Comparison of ENCODE assay signal across 23 mouse cellular contexts in the genomic region with DNA sequence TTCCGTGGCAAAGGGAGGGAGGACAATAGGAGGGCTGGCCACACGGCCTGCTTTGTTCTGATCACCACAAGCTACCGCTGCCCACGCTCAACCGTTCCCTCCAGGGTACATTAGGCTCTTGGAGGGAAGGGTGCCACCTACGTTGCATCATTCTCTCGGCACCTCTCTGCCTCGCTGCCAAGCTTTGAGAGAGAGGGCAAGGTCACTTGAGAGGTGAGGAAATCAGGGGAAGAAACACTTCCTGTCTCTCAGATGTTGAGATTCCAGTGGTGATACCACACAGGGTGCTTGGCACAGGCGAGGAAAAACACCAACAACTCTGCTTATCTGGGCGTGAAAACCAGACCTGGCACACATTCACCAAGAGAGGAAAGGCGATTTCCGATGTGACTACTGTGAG.
A peak's percentile ranks its signal among the peaks of the same experiment; 100 is the strongest.
DNase-seq lines count a peak whose midpoint lies in the region; ATAC-seq and TF ChIP-seq lines count a peak whose summit lies in the region.
"Had no signal": no experiment of that assay in that cellular context is flagged by ENCODE, and none has a peak within 500 bp of the region (broad histone marks: within the 10 kb centered on the region; RNA-seq: fewer than 3 reads in every experiment).

No protein-coding gene starts in this region.

- CTCF ChIA-PET in Patski (lab: Charles Lee): no interaction called here

- H3K36me3 ChIP-seq in lung, embryonic 16.5 days (ENCODE audit: control insufficient read depth, insufficient read depth, low read length): peaks cover 17% of the 10 kb centered on the region
- no peaks in the 10 kb centered on the region for H3K36me3 ChIP-seq in testis, adult 2 months (ENCODE audit: control insufficient read depth, insufficient read depth, low read length)
- H3K36me3 ChIP-seq: G1E had no signal

- in situ Hi-C loops in Patski (cut with MboI; ENCODE audit: low pct_unique_long_range_greater_than_20kb): no loop called here

- no peak overlapping the region for H3K9ac ChIP-seq in lung, embryonic 16.5 days (ENCODE audit: low read length)
- H3K9ac ChIP-seq: forebrain, embryonic 13.5 days; heart, embryonic 13.5 days; liver, postnatal 0 days; midbrain, embryonic 15.5 days had no signal

- DNase-seq in cerebellum, adult 11-12 months: peak; percentile 44
- no peak for DNase-seq in cerebellum, adult 8-10 months
- DNase-seq in Patski (ENCODE audit: low read depth, low spot score): peak; percentile 88
- DNase-seq in kidney, postnatal 25 days: no peak
- DNase-seq in spleen, postnatal 4 days (ENCODE audit: low spot score in 2 of 2): no peak
- DNase-seq: gastrocnemius, postnatal 10 days; heart, adult 11 months; heart, postnatal 36 days; kidney, adult 18-20 months; kidney, postnatal 10 days; left cerebral cortex, postnatal 4 days; liver, postnatal 0 days; right cerebral cortex, postnatal 25 days; thymus, postnatal 36 days had no signal

- no peak for TF ChIP-seq CTCF in Patski (IDR thresholded peaks at IDR 0.05)
- TF ChIP-seq CTCF in testis, adult 2 months (IDR thresholded peaks at IDR 0.05; ENCODE audit: control insufficient read depth, insufficient read depth, insufficient replicate concordance, low read depth, low read length): no peak

- no peaks in the 10 kb centered on the region for H3K9me3 ChIP-seq in lung, embryonic 16.5 days (ENCODE audit: control insufficient read depth, low read length)
- H3K9me3 ChIP-seq: forebrain, embryonic 13.5 days; heart, embryonic 13.5 days; midbrain, embryonic 15.5 days had no signal

- ATAC-seq in Patski: peak; percentile 91
- ATAC-seq in lung, embryonic 16.5 days (ENCODE audit: low read depth): peak; percentile 32; the same call in 1 of the 2 replicates
- ATAC-seq: forebrain, embryonic 13.5 days; liver, postnatal 0 days; midbrain, embryonic 15.5 days had no signal

- POLR2A ChIA-PET in Patski (lab: Charles Lee): no interaction called here

- WGBS in lung, embryonic 16.5 days: 65% methylated on average over 12 of the region's 12 CpGs

- no peak overlapping the region for H3K4me3 ChIP-seq in lung, embryonic 16.5 days (ENCODE audit: low read length)
- no peak overlapping the region for H3K4me3 ChIP-seq in testis, adult 2 months (ENCODE audit: control insufficient read depth, low read depth, low read length)
- H3K4me3 ChIP-seq: forebrain, embryonic 13.5 days; heart, embryonic 13.5 days; layer of hippocampus, adult 2 months; midbrain, embryonic 15.5 days; myocyte had no signal

- H3K27ac ChIP-seq in lung, embryonic 16.5 days (ENCODE audit: low read length): no peak overlapping the region
- peak overlapping the region; percentile 7 for H3K27ac ChIP-seq in testis, adult 2 months (ENCODE audit: control insufficient read depth, insufficient read depth, low read depth, low read length)
- H3K27ac ChIP-seq: forebrain, embryonic 13.5 days; heart, embryonic 13.5 days; layer of hippocampus, adult 2 months; midbrain, embryonic 15.5 days; stomach, postnatal 0 days had no signal

- H3K4me1 ChIP-seq in lung, embryonic 16.5 days (replicated peaks; ENCODE audit: control insufficient read depth, insufficient read depth, low read length): no peaks in the 10 kb centered on the region
- peaks cover 3% of the 10 kb centered on the region; the same call in 1 of the 2 replicates for H3K4me1 ChIP-seq in testis, adult 2 months (ENCODE audit: control insufficient read depth, insufficient read depth, low read length)
- H3K4me1 ChIP-seq: forebrain, embryonic 13.5 days; midbrain, embryonic 15.5 days had no signal

- H3K27me3 ChIP-seq in Patski: no peaks in the 10 kb centered on the region
- H3K27me3 ChIP-seq in lung, embryonic 16.5 days (ENCODE audit: control insufficient read depth, insufficient read depth, low read depth, low read length): no peaks in the 10 kb centered on the region
- H3K27me3 ChIP-seq in testis, adult 2 months (ENCODE audit: control insufficient read depth, insufficient read depth, low read length): no peaks in the 10 kb centered on the region
- H3K27me3 ChIP-seq: forebrain, embryonic 13.5 days; midbrain, embryonic 15.5 days had no signal

- no peak overlapping the region for H3K4me2 ChIP-seq in lung, embryonic 16.5 days (ENCODE audit: low read depth, low read length)
- H3K4me2 ChIP-seq: forebrain, embryonic 13.5 days; heart, embryonic 13.5 days; midbrain, embryonic 15.5 days had no signal

- TF ChIP-seq POLR2A in testis, adult 2 months (IDR thresholded peaks at IDR 0.05; ENCODE audit: control insufficient read depth, low read depth, low read length): no peak

Comparison
In these comparisons a context has a peak if more than half of its experiments do, and no peak if none do; other contexts are left out.
1. DNase-seq: peak in cerebellum, adult 11-12 months (single experiment) and Patski (single experiment); none in cerebellum, adult 8-10 months (single experiment), kidney, postnatal 25 days (0 of 2) and spleen, postnatal 4 days (0 of 2).